Mouse (Mus musculus): ENCODE results near the gene Clhc1. TPM values are rescaled to one million over a fixed set of nuclear protein-coding genes. Genes with fewer than 3 reads are reported as not detected.

Gene Clhc1
- total RNA-seq, 2 experiments from 2014 or later: not detected

DNA sequence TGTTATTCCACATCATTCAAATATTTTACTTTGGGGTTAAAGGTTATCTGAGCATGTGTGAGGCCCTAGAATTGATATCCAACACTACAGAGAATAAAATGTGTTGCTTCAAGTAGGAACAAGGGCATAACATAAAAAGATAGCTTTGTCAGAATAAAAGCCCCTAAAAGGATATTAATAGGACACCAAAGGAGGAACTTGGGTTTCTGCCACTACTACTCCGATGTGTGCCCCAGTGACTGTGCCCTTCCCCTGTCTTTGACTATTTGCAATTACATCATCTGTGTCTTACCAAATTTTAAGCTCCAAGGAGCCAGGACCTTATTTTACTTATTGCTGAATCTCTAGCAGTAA, 1.7 kb downstream of the Clhc1 start:
- DNase-seq (ENCODE audit: low spot score): no peak
- intact Hi-C loops (cut with DNase I): loop anchor here (5.0 kb wide), 1 partner anchor 143 kb away; the partner anchor contains the start of gene Rtn4

DNA sequence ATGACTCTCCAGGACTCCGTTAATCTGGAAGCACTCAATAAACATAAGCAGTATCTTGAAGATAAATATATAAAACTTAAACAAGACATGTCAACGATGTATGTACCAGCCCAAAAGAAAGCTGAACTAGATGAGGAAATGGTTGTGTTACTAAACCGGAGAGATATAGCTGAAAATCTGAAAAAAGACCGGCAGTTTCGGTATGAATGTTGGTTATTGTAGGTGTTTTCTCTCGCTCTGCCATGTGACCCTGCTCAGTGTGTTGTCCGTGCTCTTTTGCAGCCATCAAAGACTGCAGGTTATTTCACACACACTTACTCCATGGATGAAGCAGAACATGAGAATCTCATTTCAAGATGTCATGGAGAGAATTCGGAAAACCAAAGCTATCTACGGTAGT, 12.7 kb downstream of the Clhc1 start:
- no peak for DNase-seq (ENCODE audit: low spot score)
- intact Hi-C loops (cut with DNase I): no loop called here

DNA sequence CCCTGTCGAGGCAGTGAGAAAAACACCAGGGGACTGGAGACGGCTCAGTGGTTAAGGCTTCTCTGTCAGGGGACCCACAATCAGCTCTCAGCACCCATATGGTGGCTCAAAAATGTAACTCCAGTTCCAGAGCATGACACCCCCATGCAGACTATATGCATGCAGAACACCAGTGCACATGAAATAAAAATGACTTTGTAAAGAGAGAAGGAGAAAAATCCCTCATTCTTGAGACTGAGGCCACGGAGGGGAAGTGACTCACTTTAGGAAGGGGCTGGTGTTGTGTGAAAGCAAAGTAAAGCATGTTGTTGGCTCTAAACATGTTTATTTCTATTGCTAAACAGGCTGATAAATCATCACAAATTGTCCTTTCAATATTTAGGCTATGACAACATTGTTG, 13.2 kb downstream of the Clhc1 start:
- no peak for DNase-seq (ENCODE audit: low spot score)
- intact Hi-C loops (cut with DNase I): no loop called here

DNA sequence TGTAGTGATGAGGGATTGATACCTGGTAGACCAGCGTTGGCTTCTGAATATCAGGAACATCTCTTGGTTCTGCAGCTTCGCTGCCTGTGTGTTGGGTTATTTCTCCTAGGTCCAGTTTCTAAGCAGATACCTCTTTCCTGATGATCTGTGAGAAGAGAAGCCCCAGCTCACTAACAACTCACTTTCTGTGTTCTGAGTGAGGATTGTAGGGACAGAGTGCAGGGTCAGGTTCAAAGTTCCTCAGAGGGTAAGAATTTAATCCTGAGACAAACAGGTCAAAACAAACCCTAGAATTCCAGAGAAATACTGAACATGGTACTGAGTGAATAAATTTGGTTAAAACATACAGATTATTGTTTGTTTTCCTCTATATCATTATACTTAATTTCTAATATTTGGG, 15.7 kb downstream of the Clhc1 start:
- intact Hi-C loops (cut with DNase I): no loop called here

DNA sequence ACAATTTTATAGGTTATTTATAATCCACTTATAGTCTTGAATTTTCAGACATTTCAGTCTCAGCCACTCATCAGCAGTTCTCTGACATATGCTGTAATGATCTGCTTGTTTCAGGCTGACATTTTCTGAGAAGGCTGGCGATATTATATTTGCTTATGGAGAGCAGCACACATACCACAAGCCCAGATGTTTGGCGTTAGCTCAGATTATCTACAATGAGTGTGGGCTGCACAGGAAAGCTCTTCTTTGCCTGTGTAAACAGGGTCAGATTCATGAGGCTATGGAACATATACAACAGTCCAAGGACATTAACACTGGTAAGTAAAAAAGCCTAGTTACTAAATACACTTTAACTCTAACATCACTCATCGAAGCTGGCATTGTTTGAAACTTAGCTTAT, 23.8 kb downstream of the Clhc1 start:
- intact Hi-C loops (cut with DNase I): no loop called here

More for the DNA sequence above, 15.7 kb downstream of the Clhc1 start:
- no peak for DNase-seq (ENCODE audit: low spot score)

DNA sequence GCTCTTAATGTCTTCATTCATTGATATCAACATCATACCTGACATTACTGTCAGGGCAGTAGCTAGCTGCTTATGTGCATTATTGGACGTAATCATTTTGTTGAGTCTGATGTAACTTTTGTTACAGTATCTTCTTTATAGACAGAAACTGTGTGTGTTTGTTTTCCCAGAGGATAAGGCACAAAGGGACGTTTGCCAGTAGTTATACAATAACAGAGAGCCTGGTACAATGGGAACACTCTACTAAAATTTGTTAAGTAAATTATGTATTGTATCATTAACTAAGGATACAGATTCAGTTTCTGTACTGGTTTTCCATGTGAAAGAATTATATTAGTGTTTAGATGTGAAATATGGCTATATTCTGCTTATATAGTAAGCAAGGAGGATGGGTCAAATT, 24.9 kb downstream of the Clhc1 start:
- DNase-seq (ENCODE audit: low spot score): no peak
- intact Hi-C loops (cut with DNase I): no loop called here

More for the DNA sequence above, 23.8 kb downstream of the Clhc1 start:
- no peak for DNase-seq (ENCODE audit: low spot score)

DNA sequence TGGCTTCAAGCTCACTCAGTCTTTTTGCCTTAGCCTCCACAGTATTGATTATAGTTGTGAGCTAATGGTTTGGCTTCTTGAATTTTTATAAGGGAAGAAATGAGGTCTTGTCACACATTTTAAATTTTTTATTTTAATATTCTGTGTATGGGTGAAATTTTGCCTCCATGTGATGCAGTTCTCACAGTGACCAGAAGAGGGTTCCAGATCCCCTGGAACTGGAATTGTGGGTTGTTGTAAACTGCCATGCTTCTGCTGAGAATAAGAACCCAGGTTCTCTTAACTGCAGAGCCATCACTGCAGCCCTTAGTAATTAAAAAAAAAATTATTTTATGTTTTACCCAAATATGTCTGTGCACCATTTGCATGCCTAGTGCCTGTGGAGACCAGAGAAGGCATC, 31.9 kb downstream of the Clhc1 start:
- no peak for DNase-seq (ENCODE audit: low spot score)
- intact Hi-C loops (cut with DNase I): loop anchor here (5.0 kb wide), 2 partner anchors 113 to 308 kb away; partner anchors contain the start of gene Rtn4

DNA sequence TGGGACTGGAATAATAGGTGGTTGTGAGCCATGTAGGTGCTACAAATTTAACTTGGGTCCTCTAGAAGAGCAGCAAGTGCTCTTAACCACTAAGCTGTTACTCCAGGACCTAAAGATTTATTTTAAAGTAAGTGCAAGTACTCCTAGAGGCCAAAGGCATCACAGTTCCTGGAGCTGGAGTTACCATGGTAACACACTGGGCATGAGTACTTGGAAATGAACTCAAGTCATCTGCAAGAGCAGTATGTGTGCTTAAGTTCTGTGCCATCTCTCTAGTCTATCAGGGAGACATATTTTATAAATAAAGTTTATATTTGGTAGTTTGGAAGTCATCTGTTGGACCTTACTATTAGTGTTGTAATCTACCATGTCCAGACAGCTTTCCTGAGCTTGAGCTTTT, 47.5 kb downstream of the Clhc1 start:
- intact Hi-C loops (cut with DNase I): no loop called here
- DNase-seq (ENCODE audit: low spot score): no peak

DNA sequence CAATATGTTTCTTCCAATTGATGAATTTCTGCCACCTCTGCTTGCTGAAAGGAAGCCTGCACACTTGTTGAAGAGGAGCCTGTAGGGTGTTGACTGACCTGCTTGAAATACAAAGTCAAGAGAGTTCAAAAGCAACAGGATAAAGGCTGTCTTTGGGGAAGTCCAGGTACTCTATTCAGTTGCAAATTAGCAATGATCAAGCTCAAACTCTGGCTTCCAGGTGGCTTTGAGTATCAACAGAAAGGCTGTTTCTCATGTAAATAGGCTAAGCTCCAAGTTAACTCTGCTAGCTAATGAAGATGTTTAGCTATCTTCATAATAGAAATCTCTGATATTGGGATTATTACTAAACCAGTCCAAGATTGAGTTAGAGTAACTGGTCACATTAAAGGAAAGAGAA, 49.4 kb downstream of the Clhc1 start:
- intact Hi-C loops (cut with DNase I): no loop called here
- no peak for DNase-seq (ENCODE audit: low spot score)

DNA sequence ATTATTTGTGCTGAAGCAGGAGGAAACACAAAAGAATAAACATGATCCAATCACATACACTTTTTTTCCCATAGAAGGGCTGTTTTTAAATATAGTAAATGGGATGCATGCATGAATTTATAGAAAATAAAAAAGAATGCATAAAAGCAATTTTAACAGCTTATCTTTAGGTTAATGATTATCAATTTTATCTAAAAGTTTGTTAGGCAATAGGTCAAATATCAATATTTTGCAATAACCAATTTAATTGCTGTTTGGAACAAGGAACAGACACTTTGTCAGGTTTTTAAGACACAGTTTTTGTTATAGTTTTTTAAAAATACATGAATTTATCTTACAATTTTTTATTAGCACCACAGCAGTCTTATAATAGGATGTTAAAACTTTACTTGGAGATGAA, 51.2 kb downstream of the Clhc1 start:
- intact Hi-C loops (cut with DNase I): no loop called here
- no peak for DNase-seq (ENCODE audit: low spot score)

DNA sequence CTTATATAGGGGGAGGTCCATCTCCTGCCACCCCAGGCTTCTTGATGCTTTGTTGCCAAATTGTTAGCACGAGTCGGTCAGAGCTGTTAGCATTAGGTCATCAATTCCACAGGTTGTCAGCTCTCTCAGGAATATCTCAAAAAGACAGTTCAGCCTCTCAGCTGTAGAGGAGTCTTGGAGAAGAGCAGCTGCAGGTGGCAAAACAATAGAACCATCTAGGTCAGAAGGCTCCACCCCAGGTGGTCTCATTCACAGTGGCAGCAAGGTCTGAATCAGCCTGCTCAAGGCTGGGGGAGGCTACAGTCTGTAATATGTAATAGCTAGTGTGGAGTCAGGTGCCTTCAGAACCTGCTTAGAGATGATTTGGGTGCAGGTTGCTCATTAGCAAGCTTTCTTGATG, 55.8 kb downstream of the Clhc1 start:
- no peak for DNase-seq (ENCODE audit: low spot score)
- intact Hi-C loops (cut with DNase I): no loop called here

DNA sequence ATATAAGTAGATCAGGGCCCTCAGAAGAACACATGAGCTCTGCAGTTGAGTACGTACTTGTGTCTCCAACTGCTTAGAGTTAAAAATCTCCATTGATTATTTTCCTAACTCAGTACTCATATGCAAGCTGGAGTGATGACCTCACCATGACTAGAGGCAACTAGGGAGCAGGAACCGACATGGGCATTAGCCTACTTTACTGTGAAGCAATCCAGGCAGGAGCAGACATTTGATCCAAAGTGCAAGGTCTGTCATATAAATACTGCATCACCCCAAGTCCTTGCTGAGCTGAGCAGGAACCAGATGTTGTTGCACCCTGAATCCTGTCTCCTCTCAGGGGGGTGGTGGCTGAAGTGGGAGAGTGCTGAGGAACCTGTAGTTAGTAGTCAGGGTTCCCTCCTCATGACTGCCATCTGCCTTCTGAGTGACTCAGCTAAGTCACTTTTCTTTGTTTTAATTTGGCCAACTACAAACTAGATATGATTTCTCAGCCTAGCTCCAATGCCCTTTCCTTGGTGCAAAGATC, 59.8 kb downstream of the Clhc1 start:
- intact Hi-C loops (cut with DNase I): no loop called here

DNA sequence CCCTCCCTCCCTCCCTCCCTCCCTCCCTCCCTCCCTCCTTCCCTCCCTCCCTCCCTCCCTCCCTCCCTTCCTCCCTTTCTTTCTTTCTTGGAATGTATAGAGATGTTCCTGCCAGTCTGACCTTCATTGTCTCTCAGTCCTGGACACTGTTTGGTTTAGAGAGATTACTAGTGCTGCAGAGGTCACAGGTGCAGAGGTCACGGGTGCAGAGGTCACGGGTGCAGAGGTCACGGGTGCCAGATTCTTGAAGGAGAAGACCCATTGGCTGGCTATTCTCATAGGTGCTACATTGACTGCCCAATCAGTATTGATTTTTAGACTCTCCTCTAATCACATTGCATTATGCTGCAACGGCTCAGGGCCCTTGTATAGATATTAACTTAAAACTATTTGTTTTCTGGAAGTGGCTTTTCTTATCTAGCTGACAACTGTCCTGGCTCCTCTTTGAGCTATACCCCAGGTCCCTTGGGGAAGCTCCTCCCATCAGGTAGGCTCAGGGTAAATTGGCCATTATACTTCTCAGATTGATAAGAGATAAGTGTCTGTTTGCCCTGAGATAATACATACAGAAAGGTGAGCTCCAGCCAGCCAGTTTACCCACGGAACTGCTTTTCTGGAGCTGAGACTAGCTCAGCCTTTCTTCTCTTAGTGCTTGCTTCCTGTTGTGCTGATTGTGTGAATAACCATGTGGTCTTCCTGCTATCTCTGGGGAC, 62.2 kb downstream of the Clhc1 start:
- DNase-seq (ENCODE audit: low spot score): no peak
- intact Hi-C loops (cut with DNase I): no loop called here

More for the DNA sequence above, 59.8 kb downstream of the Clhc1 start:
- no peak for DNase-seq (ENCODE audit: low spot score)

DNA sequence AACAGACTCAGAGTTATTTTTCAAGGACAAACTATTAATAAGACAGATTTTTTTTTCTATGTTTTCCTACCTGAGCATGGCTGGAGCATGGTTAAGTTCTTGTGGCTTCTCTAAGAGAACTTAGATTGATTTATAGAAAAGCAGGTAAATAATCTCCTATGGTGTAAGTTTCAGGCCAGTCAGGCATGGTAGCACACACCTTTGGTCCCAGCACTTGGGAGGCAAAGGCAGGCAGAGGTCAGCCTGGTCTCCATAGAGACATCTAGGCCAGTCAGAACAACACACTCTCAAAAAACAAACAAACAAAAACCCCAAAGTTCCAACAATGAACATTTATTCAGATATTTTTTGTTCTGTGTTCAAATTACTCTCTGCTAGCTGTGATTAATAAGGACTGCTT, 64.3 kb downstream of the Clhc1 start:
- intact Hi-C loops (cut with DNase I): no loop called here
- DNase-seq (ENCODE audit: low spot score): no peak

DNA sequence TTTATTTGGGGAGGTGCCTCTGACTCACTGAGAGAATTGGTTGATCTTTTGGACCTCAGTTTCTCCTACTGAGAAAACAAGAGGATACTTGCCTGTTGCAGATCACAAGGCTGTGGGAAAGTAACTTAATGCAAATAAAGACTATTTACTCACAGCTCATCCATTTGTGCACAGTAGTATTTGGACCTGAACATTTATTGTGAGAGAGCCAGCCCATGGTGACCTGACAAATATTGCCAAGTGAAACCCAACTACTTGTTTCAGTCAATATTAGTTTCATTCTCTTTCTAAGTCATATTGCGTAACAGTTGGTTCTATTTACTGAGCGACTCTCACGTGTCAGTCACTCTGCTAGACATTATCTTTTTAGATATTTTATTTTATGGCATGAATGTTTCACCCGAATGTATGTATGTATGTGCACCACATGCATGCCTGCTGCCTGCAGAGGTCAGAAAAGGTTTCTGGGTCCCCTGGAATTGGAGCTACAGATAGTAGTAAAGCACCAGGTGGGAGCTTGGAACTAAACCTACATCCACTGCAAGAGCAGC, 65.5 kb downstream of the Clhc1 start:
- DNase-seq (ENCODE audit: low spot score): no peak
- intact Hi-C loops (cut with DNase I): no loop called here

DNA sequence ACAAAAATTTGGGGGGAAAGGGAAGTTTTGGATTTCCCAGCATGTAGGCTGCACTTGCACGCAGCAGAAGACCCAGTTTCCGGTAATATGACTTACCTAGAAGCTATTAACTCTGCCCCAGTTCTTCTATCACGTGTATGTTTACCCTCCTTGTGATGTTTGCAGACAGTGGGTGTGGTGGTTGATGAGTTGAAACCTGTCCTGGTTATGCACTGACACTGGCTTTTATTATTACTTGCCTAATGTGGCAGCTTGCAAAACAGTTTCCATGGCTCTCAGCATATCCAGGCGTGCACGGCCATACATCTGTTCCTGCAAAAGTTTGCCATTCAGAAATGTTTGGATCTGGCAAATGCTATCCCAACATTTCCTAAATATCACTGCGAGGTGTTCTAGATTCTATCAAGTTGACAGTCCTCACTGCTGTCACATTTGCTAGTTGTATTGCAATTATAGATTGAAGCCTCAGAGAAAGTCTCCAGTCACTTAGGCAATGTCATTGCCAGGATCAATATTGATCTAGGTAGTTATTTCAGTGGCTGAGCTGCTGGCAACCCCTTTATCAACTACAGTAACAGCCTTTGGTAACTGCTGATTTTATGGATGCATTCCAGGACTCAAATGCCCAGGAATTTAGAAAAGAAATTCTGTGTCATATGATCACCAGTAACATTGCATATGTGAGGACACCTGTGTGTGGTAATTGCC, 66.6 kb downstream of the Clhc1 start:
- intact Hi-C loops (cut with DNase I): no loop called here
- DNase-seq (ENCODE audit: low spot score): no peak

DNA sequence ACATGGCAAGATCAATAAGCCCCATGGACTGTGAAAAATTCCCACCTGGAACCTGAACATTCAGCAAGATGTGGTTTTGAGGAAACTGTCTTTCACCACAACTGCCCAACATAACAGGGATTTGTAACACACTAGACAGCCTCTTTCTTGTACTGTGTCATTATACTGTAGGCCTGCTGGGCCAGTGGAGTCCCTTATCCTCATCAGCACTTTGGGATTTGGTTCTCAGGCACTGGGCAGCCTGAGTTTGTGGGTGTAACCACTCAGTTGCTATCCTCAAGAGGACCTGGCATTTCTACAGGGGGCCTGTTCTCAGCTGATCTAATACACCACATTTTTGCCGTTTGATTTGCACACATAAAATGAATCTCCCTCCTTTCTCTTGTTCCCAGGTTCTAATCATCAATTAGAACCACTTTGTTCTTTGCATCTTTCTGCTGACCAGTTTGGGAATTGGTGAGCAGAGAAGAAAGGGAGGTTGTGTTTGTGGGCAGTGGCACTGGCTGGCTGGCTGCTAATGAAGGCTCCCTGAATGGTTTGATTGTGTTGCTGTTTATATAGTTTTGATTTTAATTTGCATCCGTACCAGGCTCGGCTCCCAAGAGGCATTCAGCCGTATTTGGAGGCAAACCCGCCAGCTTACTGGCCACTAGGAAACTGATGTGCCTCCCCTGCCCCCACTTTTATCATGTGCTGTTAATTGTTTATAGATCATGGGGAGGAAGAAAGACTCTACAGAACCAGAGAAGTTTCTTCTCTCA, 74.5 kb downstream of the Clhc1 start:
- DNase-seq (ENCODE audit: low spot score): no peak
- intact Hi-C loops (cut with DNase I): no loop called here

DNA sequence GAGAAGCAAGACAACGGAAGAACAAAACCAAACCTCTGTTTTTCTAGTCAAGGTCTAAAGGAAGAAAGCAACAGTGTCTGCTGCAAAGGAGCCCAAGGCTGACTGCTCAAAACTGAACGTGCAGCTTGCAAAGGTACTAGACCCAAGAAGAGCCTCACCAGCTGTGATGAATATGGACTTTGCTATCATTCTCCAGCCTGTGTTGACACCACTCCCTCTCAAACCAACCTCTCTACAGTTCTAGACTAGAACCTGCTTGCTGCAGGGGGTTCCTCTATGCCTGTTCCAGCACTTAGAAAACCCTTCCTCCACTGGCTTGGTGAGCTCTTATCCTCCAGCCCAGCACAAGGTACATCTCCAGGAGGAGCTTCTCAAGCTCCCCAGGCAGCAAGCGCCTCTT, 75.6 kb downstream of the Clhc1 start:
- intact Hi-C loops (cut with DNase I): no loop called here
- DNase-seq (ENCODE audit: low spot score): no peak

DNA sequence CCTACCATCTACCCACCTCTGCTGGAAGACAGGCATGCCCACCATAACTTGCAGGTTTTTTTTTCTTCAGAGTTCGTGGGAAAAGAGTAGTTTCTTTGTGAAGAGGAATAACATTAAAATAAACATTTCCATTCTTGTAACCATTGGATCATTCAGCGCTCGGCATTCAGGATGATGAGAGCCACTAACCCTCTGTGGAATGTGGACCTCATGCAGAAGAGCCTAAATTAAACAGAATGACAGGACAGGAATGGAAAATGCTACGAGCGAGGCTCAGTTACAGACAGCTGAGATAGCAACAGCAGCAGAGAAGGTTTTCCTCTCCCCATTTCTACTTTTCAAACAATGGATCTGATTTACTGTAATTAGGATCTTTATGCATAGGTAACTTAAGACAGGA, 78.8 kb downstream of the Clhc1 start:
- no peak for DNase-seq (ENCODE audit: low spot score)
- intact Hi-C loops (cut with DNase I): no loop called here

DNA sequence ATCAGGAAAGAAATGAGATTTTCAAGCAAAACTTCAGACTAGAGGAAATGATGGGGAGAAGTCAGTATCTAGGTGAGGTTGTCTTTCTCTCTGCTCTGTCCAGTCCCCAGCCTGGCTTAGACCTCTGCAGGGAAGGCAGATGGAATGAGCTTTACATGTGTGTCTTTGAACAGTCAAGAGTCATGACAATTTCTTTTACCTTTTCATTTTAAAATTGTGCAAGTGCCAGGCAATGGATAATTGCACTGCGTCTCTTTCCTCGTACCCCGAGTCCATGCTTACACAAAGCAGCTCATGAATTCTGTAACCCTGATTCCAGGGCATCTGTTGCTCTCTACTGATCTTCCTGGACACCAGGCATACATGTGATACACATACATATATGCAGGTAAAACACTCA, 80.0 kb downstream of the Clhc1 start:
- DNase-seq (ENCODE audit: low spot score): no peak

More for the DNA sequence above, 80.0 kb downstream of the Clhc1 start:
- intact Hi-C loops (cut with DNase I): no loop called here
